Mouse (Mus musculus) mouse embryonic stem cell (cell line): ENCODE data around the gene Fbn1.

Experiments
- in situ Hi-C, 2 experiments: fragments of 300-500 bp; cut with MboI; formaldehyde crosslinking; loops; 1 replicate in 1 of 2; 3 replicates in 1 of 2; pipeline ENCODE4 v1.14.3; 2019 to 2020; ENCODE audit warnings: low sequenced_read_pairs in 2 of 2, low pct_unique_long_range_greater_than_20kb in 1 of 2, mixed read lengths in 1 of 2; ENCODE audit not compliant: unreplicated experiment in 1 of 2

The Fbn1 gene

DNA sequence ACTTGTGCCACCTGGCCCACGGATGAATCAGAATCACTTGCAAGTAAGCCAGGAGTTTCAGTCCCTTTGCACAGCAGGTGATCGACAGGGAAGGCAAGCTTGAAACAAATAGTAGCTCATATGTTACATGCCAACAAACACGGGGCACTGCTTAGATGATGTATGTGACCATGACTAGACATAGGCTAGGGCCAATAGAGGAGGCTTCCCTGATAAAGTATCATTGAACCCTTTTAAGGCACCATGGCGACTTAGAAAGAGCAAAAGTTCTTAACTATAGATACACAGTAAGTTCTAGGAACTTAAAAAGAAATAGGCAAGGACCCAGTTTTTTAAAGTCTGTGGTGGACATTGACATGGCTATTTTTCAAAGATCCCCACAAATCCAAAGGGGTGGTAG is at the start of gene Fbn1:
TSS of gene Fbn1 (minus strand) at position 101 of the 400 bp plus-strand sequence.
- in situ Hi-C loops, result no loop called here

DNA sequence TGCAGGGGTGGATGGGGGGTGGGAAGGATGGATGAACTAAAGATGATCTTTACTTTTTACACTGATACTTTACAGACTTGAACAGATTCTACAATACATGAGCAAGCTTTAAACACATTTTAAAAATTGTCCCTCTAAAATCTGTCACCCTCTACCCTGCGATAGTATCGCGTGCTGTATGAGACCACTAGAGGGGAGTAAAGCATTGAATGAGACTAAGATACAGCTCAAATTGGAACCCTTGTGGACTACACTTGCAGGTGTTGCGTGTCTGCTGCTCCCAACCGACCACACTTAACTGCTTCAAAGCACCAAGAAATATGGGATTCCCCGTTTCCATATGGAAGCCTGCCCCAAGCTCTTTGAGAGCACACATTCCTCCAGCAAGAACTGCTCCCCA is 48.0 kb upstream of the Fbn1 start:
- in situ Hi-C loops, result no loop called here

DNA sequence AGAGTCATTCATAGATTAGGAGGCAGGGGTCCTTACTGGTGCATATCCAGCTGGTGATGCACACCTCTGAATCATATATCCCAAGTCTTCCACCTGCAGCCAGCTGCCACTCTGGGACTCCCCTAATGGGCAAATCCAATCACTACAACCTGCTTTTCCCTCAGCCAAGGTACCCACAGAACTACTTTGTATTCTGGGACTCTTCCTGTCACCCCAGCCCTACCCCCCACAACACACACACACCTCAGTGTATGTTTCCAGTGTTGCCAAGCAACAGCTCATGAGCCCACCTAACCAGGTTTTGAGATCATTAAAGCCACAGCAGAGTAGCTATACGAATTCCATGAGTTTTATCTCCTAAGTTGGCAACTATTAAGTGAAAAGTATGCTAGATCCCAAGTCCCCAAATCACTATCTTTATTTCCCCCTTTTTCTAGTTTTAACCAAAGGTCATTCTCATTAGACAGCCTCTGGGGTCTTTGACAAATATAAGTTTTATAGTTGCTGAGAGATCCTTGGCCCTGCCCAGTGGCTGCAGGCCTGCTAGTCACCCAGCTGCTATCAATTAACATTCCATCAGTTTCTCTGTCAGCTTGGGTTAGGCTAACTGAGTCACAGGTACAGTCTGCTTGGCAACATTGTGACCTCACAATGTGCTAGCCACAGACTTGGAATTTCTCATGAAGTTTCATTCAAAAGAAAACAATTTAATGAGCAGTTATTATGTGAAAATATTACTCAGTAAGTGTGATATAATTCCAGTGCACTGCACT is 41.2 kb upstream of the Fbn1 start:
- in situ Hi-C loops, result no loop called here

DNA sequence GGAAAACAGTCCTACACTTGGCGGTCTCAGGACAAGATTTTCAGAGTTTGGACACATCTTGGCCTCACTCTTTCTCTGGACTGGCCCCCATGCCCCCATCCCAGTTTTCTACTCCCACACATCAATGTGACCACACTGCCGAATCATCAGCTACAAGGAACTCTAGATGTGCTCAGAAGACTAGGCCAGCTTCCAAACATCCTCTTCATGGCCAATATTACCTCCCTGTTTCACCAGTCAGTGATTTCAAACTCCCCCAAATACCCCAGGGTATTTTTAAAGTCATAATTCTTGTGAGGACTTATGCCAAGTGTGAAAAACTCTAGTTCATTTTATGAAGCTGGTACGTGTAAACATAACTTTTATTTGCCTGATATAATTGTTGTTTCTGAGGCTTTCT is 37.2 kb upstream of the Fbn1 start:
- in situ Hi-C loops, result no loop called here

DNA sequence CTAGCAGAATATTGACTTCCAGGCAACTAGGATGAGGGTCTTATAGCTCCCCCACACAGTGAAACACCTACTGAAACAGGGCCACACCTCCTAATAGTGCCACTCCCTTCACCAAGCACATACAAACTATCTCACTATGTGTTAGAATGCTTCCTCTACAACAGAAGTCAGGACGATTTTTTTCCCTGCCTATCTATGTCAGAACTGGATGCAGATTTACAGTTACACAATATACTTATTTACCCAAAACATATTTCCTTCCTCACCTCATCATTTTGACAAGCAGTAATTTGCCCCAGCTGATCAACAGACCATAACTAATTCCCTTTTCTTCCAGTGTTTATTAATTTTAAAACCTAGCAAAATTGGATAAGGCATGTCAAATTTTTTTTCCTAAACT is 35.9 kb upstream of the Fbn1 start:
- in situ Hi-C loops, result no loop called here

DNA sequence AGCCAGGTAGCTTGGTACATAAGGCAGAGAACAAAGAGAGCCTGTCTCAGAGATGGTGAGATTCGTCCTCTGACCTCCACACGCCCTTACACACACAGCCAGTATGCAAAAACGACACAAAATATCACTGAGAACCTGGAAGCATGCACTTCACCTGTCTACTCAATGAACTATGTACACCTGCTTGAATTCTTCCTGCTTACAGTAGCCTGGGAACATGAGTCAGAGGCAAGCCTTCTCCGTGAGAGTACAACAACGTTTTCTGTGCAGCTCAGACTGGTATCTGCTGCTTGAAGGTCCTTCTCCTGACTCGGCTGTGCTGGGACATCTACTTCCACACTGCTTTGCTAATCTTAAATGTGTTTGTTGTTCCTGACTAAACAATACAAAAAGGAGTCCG is 33.7 kb upstream of the Fbn1 start:
- in situ Hi-C loops, result no loop called here

DNA sequence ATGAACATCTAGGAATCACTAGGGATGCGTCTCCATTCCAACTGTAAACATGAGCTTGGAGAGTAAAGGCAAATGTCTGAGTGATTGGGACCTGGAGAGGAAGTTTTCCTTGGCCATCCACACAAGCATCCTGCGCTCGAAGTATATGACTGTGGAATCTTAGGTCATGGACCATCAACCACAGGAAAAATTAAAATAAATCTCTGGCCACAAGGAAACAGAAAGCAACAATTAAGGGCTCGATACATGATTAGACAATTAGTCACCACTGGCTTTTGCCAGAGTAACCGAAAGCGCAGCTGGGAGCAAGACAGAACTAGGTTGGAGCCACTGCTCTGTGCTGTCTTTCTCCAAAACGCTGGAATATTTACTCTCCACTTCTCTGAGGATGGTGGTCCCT is 32.8 kb upstream of the Fbn1 start:
- in situ Hi-C loops, result no loop called here

DNA sequence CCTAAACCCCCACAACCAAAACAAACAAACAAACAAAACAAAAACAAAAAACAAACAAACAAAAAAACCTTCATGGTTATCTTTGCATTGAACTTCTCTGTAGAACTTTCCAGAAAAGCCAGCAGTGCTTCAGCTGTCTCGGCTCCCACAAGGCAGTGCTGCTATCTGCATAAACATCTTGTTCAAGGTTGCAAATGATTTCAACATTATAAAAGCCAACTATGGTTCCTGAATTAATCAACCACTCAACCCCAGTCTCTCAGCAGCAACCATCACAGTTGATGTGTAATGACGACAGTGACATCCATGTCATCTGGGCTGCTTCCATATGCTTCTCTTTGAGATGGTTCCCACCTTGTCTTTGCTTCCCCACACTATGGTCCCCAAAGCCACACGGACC is 31.8 kb upstream of the Fbn1 start:
- in situ Hi-C loops, result no loop called here

DNA sequence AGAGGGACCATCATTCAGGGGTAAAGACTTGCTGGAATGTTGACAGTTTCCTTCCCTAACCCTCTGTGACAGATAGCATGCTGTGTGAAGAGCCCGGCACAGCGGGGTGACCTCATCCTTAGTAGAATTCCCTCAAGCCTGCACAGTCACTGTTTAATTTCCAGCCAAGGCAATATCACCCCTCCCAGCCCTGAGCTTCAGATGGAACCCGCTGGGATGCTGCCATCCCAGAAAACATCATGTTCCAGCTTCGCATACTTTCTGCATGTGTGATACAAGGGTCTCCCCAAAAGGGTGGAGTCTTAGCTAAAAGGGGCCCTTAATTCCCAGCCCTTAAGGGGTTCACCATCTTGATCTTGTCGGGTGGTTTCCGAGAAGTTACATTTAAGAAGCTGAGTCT is 22.9 kb upstream of the Fbn1 start:
- in situ Hi-C loops, result no loop called here

DNA sequence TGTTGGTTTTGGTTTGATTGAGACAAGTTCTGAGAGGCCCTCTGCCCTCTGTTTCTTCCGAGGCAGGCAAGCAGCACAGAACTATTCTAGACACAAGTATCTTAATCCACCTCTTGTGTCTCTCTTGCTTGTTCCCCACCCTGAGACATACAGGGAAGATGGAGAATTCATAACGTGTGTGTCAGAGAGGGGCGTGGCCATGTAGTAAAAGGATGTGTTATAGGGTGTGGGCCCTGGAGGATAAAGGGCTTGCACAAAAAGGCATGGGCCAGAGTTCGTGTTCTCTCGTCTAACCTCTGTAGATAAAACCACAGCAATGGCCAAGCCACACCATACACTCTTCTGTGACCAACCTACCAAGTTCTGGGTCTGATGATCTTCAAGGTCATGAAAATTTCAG is 18.8 kb upstream of the Fbn1 start:
- in situ Hi-C loops, result no loop called here

DNA sequence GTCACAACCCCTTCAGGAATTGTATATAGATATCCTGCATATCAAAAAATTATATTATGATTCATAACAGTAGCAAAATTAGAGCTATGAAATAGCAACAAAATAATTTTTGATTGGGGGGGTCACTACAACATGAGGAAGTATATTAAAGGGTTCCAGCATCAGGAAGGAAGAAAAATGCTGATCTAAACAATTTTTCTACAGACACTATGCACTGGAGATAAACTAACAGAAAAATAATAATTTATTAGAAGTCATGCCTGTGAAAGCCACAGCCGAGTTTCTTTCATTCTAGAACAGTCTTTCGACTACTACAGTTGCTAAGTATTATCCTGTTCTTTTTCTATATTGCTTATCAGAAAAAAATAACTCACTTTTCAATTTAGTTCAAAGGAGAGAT is 17.7 kb upstream of the Fbn1 start:
- in situ Hi-C loops, result no loop called here

DNA sequence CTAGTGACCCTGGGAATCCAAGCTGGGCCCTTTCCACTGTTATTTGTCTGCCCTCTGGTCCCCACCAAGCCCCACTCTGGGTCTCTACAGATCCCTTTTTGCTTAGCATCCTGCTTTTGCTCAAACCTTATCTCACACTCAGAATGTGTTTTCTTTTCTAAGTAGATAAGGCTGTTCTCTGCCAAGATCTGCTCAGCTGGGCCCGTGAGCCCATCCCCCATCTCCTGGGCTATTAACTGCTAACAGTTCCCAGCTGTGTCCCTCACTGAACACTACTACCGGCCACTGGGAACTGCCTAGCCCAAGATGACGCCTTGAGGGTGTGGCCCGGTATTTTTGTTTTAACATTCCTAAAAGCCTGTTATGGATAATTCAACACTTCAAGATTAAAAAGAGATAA is 8.8 kb upstream of the Fbn1 start:
- in situ Hi-C loops, result no loop called here

DNA sequence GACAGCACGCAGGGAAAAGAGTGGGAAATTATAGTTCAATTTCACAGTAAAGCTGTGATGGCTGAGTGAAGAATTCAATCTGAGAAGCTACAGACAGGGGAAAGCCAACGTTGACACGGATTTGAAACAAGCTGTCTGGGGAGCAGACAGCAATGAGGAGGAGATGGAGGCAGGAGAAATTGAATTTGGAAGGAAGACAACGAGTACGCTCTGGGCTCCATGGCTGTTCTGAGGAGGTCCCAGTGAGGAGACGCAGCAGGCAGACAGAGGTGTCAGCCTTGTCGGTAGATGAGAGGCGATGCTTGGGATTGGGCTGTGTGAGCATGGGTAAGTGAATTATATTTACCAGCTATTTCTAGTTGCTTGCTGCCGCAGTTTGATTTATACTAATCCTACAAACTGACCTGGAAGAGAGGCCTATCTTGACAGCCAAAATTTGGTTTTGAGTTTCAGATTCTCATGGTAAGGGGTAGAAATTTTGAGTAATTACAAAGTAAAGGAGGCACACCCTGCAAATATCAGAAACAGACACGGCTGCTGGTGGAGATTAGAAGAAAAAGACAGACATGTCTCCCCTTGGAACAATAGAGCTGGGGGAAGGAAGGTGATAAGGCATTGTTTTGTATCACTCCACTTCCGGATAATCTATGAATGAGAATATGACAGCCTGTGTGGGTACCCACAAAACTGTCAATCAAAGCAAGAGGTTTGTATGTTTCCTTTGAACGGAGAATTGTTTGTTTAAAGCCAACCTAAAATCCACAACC is 7.7 kb upstream of the Fbn1 start:
- in situ Hi-C loops, result no loop called here

DNA sequence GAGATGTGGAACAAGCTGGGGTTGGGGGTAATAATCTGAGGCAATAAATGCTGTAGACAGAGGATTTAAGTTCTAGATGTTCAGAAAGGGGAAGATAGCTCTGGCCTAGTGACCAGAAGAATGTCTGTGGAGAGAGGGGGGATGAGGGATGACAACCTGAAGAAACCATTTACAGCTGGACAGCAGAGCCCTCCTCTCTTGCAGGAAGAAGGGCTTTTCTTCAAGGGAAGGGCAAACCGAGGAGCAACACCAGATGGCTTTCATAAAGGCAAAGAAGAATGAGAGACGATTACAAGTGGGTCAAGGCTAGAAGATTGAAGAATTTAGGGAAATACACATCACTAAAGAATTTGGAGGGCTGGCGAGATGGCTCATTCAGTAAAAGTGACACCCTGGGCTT is 6.6 kb upstream of the Fbn1 start:
- in situ Hi-C loops, result no loop called here

DNA sequence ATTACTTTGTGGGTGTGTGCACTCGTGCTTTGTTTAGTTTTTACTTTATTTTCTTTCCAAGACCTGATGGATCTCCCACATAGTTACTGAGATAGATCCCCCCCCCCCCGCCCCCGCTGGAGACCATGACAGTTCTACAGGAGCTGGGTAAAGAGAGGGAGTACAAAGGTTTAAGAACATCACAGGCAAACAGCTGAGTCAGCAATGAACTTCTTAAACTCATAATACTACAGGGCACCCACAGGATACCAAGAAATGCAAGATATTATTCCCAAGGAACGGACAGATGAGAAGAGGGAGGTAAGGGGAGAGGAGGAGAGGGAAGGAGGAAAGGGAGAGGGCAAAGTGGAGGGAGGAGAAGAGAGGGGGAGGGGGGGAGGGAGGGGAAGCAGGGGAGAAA is 4.8 kb upstream of the Fbn1 start:
- in situ Hi-C loops, result no loop called here

DNA sequence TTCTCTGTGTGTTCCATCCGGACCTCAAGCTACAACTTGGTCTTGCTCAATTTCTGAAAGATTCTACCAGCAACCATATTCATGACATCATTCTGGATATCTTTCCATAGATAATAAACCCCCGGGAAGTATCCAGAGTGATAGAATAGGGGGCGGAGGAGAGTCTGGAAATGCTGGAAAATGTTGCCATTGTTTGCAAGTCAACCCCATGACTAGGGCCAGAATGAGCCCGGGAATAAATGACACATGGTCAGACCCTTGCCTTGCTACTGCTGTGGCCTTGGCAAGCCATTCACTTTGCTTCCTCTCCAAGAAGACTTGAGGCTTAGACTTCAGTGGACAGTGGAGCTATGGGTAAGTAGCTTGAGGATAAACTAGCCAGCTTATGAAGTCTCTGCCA is 4.1 kb upstream of the Fbn1 start:
- in situ Hi-C loops, result no loop called here

DNA sequence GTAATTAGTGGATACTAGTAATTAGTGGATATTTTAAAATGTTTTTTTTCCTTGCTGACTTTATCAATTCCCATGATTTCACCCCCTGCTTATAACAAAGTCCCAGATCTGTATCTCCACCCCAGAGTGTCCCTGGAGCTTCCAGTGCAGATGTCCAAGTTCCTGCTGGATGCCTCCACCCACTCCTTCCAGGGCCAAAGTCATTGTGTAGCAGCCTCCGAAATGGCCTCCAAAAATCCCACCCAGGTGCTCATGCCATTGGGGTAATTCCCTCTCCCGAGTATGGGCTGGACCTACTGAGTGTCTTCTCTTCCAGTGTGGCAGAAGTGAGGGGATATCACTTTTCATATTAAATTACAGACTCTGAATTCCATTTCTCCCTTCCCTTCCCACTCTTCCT is 3.0 kb upstream of the Fbn1 start:
- in situ Hi-C loops, result no loop called here

DNA sequence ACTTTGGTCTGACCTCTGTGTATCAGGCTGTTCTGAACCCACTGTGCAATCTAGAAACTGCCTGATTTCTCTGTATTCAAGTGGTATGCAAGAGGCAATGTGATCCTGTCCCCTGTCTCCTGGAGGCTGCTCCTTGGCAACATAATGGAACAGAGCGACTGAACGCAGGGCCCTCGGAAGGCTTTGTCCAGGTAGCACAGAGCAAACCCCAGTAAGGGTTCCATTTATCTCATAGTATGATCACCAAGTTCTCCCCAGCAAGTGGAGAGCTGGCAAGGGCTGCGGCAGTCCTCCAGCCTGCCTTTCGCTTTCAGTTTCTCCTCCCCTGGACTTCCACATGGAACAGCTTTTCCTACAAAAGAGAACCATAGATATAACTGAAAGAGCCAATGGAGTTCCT is 588 bp upstream of the Fbn1 start:
- in situ Hi-C loops, result no loop called here

DNA sequence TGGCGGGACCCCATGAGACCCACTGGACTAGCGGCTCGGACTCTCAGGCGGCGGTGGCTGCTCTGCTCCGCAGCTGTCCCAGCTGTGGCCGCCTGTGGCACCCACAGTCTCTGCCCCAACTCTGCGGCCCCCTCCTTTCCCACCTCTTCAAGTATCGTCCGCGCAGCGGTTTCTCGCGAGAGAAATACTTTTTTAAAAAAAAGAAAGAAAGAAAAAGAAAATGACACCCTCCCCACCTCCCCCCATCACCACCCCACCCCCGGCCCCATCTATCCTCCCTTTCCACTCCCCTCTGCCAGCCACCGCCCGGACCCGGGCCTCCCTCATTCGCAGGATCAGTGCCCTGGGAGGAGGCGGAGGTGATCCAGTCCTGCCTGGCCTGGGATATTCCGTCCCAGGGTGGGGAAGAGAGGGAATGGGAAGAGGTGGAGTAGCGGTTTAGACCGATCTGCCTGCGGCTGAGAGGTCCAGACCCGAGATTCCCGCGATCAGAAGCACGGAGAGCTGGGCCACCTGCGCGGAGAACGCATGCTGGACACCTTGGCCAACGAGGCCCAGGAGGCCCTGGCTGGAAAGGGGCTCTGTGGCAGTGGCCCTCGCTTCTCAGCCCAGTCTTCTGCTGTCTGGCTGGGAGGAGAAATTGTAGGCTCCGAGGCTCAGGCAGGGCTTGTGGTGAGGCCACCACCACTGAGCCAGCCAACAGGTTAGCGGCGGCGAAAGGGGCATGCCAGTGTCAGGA is 1.3 kb downstream of the Fbn1 start:
- in situ Hi-C loops, result no loop called here
